Mouse (Mus musculus): ENCODE data around the gene Cd300ld3.

GRCm38 (mm10) chr11:115091362-115091901 is 43.2 kb upstream of the Cd300ld3 start, which contains the start of gene Rab37:
- TF ChIP-seq CTCF (IDR thresholded peaks at IDR 0.05; ENCODE audit: low read depth) (no peak), EP300 (optimal IDR thresholded peaks at IDR 0.05) (no peak)
